In genomic region chr5:13470057-13470905, GRCm38 (mm10) we compare ENCODE assay signal across 9 mouse cellular contexts.
A peak's percentile ranks its signal among the peaks of the same experiment; 100 is the strongest.
DNase-seq lines count a peak whose midpoint lies in the region; ATAC-seq lines count a peak whose summit lies in the region.
"Had no signal": no experiment of that assay in that cellular context is flagged by ENCODE, and none has a peak within 500 bp of the region (broad histone marks: within the 10 kb centered on the region; RNA-seq: fewer than 3 reads in every experiment).

No protein-coding gene starts in this region.

- H3K4me1 ChIP-seq in heart, embryonic 12.5 days (replicated peaks) = peaks cover 7% of the 10 kb centered on the region; the same call in 1 of the 2 replicates

- no peak overlapping the region for H3K4me3 ChIP-seq in heart, embryonic 12.5 days

- 0 out of 2 replicates have a peak, but pooled peaks have one; percentile 43 for ATAC-seq in cerebellum, adult (ENCODE audit: insufficient number of reproducible peaks, low FRiP score, low TSS enrichment)
- 0 out of 2 replicates have a peak, but pooled peaks have one; percentile 42 for ATAC-seq in heart, embryonic 12.5 days (ENCODE audit: insufficient number of reproducible peaks, low FRiP score)

- 49% methylated on average over 7 of the region's 7 CpGs for WGBS in heart, embryonic 12.5 days

- no peak overlapping the region for H3K9ac ChIP-seq in heart, embryonic 12.5 days
- H3K9ac ChIP-seq: liver, embryonic 14.5 days had no signal

- peak overlapping the region; percentile 55 for H3K27ac ChIP-seq in heart, embryonic 12.5 days (ENCODE audit: poor library complexity, severe bottlenecking)
- H3K27ac ChIP-seq: liver, embryonic 14.5 days had no signal

- no peak for DNase-seq in cerebellum, adult 11 months
- peak; percentile 15 for DNase-seq in ovary, adult 18-20 months (ENCODE audit: low spot score)
- DNase-seq in ovary, postnatal 10 days (ENCODE audit: low spot score) = no peak
- peak; percentile 33 to 66 for DNase-seq in lung, adult 18-20 months
- DNase-seq in urinary bladder, postnatal 4 days (ENCODE audit: low spot score in 2 of 2) = peak; percentile 21 to 60
- no peak for DNase-seq in adrenal gland, adult 18-20 months (ENCODE audit: low spot score in 2 of 2)

- H3K9me3 ChIP-seq in heart, embryonic 12.5 days (replicated peaks) = no peaks in the 10 kb centered on the region

- no peak overlapping the region for H3K4me2 ChIP-seq in heart, embryonic 12.5 days

- H3K36me3 ChIP-seq in heart, embryonic 12.5 days = no peaks in the 10 kb centered on the region

- H3K27me3 ChIP-seq in heart, embryonic 12.5 days (replicated peaks) = no peaks in the 10 kb centered on the region

Comparison
In these comparisons a context has a peak if more than half of its experiments do, and no peak if none do; other contexts are left out.
1. DNase-seq: peak in ovary, adult 18-20 months (single experiment), lung, adult 18-20 months (2 of 2) and urinary bladder, postnatal 4 days (2 of 2); none in cerebellum, adult 11 months (single experiment), ovary, postnatal 10 days (single experiment) and adrenal gland, adult 18-20 months (0 of 2).